11 mouse cellular contexts compared by ENCODE assay signal in the genomic region with DNA sequence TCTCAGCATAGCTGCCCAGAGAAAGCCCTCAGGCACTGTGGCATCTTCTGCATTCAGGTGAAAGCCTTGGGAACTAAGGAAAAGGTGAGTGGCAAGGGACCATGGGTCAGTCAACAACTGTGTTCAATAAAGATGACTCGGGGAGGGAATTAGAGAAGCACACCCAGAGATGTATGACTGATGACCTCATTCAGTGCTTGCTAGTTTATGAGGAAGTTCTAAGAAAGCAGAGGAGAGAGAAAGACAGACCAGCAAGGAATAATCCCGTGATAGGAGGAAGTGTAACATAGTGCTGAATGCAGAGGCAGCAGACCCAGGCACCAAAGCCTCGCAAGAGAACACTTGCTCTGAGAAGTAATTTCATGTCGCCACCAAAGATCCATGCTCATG. TPM values are rescaled to one million over a fixed set of nuclear protein-coding genes. Genes with fewer than 3 reads are reported as not detected.
DNase-seq lines count a peak whose midpoint lies in the region; ATAC-seq and TF ChIP-seq lines count a peak whose summit lies in the region.
"Had no signal": no experiment of that assay in that cellular context is flagged by ENCODE, and none has a peak within 500 bp of the region (broad histone marks: within the 10 kb centered on the region; RNA-seq: fewer than 3 reads in every experiment).

No protein-coding gene starts in this region.

- H3K27me3 ChIP-seq in MEL (ENCODE audit: control insufficient read depth in 1 of 2, insufficient read depth in 2 of 2, low read length in 2 of 2), result no peaks in the 10 kb centered on the region
- H3K27me3 ChIP-seq: forebrain, embryonic 15.5 days had no signal

- peaks cover 5 to 8% of the 10 kb centered on the region in 2 experiments; a peak in 3 of 4 replicates for H3K4me1 ChIP-seq in MEL (ENCODE audit: control insufficient read depth in 1 of 2, insufficient read depth in 2 of 2, low read length in 2 of 2)

- intact Hi-C loops in left cerebral cortex, adult 2 months (cut with DNase I), result no loop called here

- no peak for TF ChIP-seq POLR2A in MEL (IDR thresholded peaks at IDR 0.05; ENCODE audit: control insufficient read depth in 1 of 2, insufficient read depth in 1 of 2, low read depth in 1 of 2, low read length in 2 of 2, poor library complexity in 1 of 2)

- peaks cover 22% of the 10 kb centered on the region; the same call in 1 of the 2 replicates for H3K79me2 ChIP-seq in MEL (ENCODE audit: control insufficient read depth, insufficient read depth, low read length, poor library complexity)

- no peak for TF ChIP-seq RAD21 in MEL (IDR thresholded peaks at IDR 0.05; ENCODE audit: low read depth, low read length)

- H3K4me3 ChIP-seq in left cerebral cortex, adult 2 months, result no peak overlapping the region
- no peak overlapping the region for H3K4me3 ChIP-seq in MEL (ENCODE audit: control insufficient read depth in 1 of 2, insufficient read depth in 1 of 2, low read depth in 2 of 2, low read length in 2 of 2)
- H3K4me3 ChIP-seq: forebrain, embryonic 15.5 days had no signal

- TF ChIP-seq EP300 in MEL (IDR thresholded peaks at IDR 0.05; ENCODE audit: low read depth in 1 of 2, low read length in 2 of 2), result no peak

- ATAC-seq in granulocyte monocyte progenitor cell, adult 5-6 weeks (replicated peaks; ENCODE audit: poor library complexity, severe bottlenecking), result peak; percentile 95
- ATAC-seq in megakaryocyte, adult 5-6 weeks (ENCODE audit: poor library complexity, severe bottlenecking), result peak; percentile 95
- ATAC-seq in erythroid progenitor cell, adult 5-6 weeks (replicated peaks; ENCODE audit: low FRiP score, poor library complexity, severe bottlenecking), result no peak

- peaks cover 15 to 26% of the 10 kb centered on the region in 2 experiments for H3K36me3 ChIP-seq in MEL (ENCODE audit: control insufficient read depth in 1 of 2, insufficient read depth in 2 of 2, low read length in 2 of 2)

- no peaks in the 10 kb centered on the region for H3K9me3 ChIP-seq in MEL (replicated peaks; ENCODE audit: insufficient read depth, low read length)
- H3K9me3 ChIP-seq: forebrain, embryonic 15.5 days had no signal

- no peak for DNase-seq in left cerebral cortex, adult 2 months (ENCODE audit: extremely low spot score in 1 of 2, low spot score in 2 of 2)
- no peak for DNase-seq in left cerebral cortex, adult 8-10 months (ENCODE audit: low spot score in 2 of 2)
- peak; percentile 66 for DNase-seq in MEL (ENCODE audit: low read depth, low spot score)
- no peak for DNase-seq in frontal cortex, adult 2 months (ENCODE audit: extremely low spot score in 1 of 2, low spot score in 1 of 2)
- DNase-seq in yolk sac, embryonic 10.5 days (ENCODE audit: low spot score), result no peak
- DNase-seq: kidney, postnatal 36 days had no signal

- TF ChIP-seq CTCF in left cerebral cortex, adult 2 months (IDR thresholded peaks at IDR 0.05), result no peak
- TF ChIP-seq CTCF in MEL (IDR thresholded peaks at IDR 0.05 in 2 of 3, conservative IDR thresholded peaks at IDR 0.05 in 1 of 3; ENCODE audit: control insufficient read depth in 1 of 3, insufficient read depth in 1 of 3, low read depth in 2 of 3, low read length in 3 of 3, poor library complexity in 1 of 3, severe bottlenecking in 1 of 3), result no peak

- H3K9ac ChIP-seq in MEL (ENCODE audit: control insufficient read depth, low read depth, low read length, poor library complexity, severe bottlenecking), result no peak overlapping the region
- H3K9ac ChIP-seq: forebrain, embryonic 15.5 days; hindbrain, embryonic 14.5 days had no signal

- peak overlapping the region; percentile 7; the same call in 1 of the 2 replicates for H3K27ac ChIP-seq in left cerebral cortex, adult 2 months
- no peak overlapping the region for H3K27ac ChIP-seq in MEL (ENCODE audit: control insufficient read depth, low read depth, low read length)
- H3K27ac ChIP-seq: forebrain, embryonic 15.5 days; hindbrain, embryonic 14.5 days had no signal

TF ChIP-seq in MEL, 35 proteins besides CTCF, POLR2A, EP300 and RAD21:
- TF ChIP-seq MYC (IDR thresholded peaks at IDR 0.05; ENCODE audit: low read depth, low read length) (0 out of 2 replicates have a peak, but pooled peaks have one; percentile 29), NRF1 (IDR thresholded peaks at IDR 0.05; ENCODE audit: insufficient read depth, low read depth, low read length, poor library complexity, severe bottlenecking) (no peak), NELFE (IDR thresholded peaks at IDR 0.05; ENCODE audit: low read depth, low read length) (no peak)
TF ChIP-seq in MEL: peak in this region for 1.

RNA-seq across cellular contexts. Expression of gene Lmbrd2, which starts 8.9 kb away (rescaled TPM):
- total RNA-seq in left cerebral cortex, adult 2 months (2021), result 10 to 100 TPM; 64.0 to 72.3 TPM
- total RNA-seq in left cerebral cortex, adult 8-10 months (2022), result 10 to 100 TPM; 57.1 to 73.0 (median 65.9) TPM
- 7.9 and 8.9 TPM in 2 replicates for total RNA-seq in MEL (2012; rRNA removed)
- 10 to 100 TPM in 1 of 2 experiments, 1 to 10 TPM in 1; 8.2 to 62.9 TPM for polyA plus RNA-seq in MEL (2012; ENCODE audit: insufficient read depth in 1 of 2, insufficient read length in 2 of 2, low read depth in 1 of 2, low replicate concordance in 2 of 2, missing spikeins in 1 of 2)
- total RNA-seq in granulocyte monocyte progenitor cell, adult 5-6 weeks (2014; fragmentation: Nextera tagmentation), result 10.1 and 16.1 TPM in 2 replicates
- total RNA-seq in granulocyte monocyte progenitor cell, adult 5-6 weeks (2017), result 6.6 and 7.0 TPM in 2 replicates
- total RNA-seq in megakaryocyte, adult 5-6 weeks (2015), result 12.9 and 17.3 TPM in 2 replicates
- total RNA-seq in megakaryocyte, adult 5-6 weeks (2017), result 10.0 and 11.2 TPM in 2 replicates
- polyA plus RNA-seq in frontal cortex, adult 2 months (2012; rRNA removed), result 20.2 and 21.3 TPM in 2 replicates
- total RNA-seq in erythroid progenitor cell, adult 5-6 weeks (2015; ENCODE audit: low replicate concordance), result 10.1 and 20.1 TPM in 2 replicates
- 5.1 and 6.2 TPM in 2 replicates for total RNA-seq in erythroid progenitor cell, adult 5-6 weeks (2017; ENCODE audit: low replicate concordance)

RNA-seq across cellular contexts. Expression of gene Skp2, which starts 23.7 kb away (rescaled TPM):
- 1 to 10 TPM; 5.0 to 5.5 TPM for total RNA-seq in left cerebral cortex, adult 2 months (2021)
- total RNA-seq in left cerebral cortex, adult 8-10 months (2022), result 1 to 10 TPM; 3.3 to 6.2 (median 5.1) TPM
- 40.2 and 46.9 TPM in 2 replicates for total RNA-seq in MEL (2012; rRNA removed)
- 10 to 100 TPM in 1 of 2 experiments, not detected in 1; 61.4 TPM for polyA plus RNA-seq in MEL (2012; ENCODE audit: insufficient read depth in 1 of 2, insufficient read length in 2 of 2, low read depth in 1 of 2, low replicate concordance in 2 of 2, missing spikeins in 1 of 2)
- 25.1 and 36.9 TPM in 2 replicates for total RNA-seq in granulocyte monocyte progenitor cell, adult 5-6 weeks (2014; fragmentation: Nextera tagmentation)
- total RNA-seq in granulocyte monocyte progenitor cell, adult 5-6 weeks (2017), result 22.4 and 32.4 TPM in 2 replicates
- 17.1 and 17.5 TPM in 2 replicates for total RNA-seq in megakaryocyte, adult 5-6 weeks (2015)
- 16.4 and 17.7 TPM in 2 replicates for total RNA-seq in megakaryocyte, adult 5-6 weeks (2017)
- 4.7 and 4.8 TPM in 2 replicates for polyA plus RNA-seq in frontal cortex, adult 2 months (2012; rRNA removed)
- total RNA-seq in erythroid progenitor cell, adult 5-6 weeks (2015; ENCODE audit: low replicate concordance), result 35.3 and 40.7 TPM in 2 replicates
- 23.9 and 32.2 TPM in 2 replicates for total RNA-seq in erythroid progenitor cell, adult 5-6 weeks (2017; ENCODE audit: low replicate concordance)
